Mouse (Mus musculus) CD4-positive, CD25-positive, alpha-beta regulatory T cell, adult 9 weeks (primary cell): ENCODE data around the gene Maf. TPM values are rescaled to one million over a fixed set of nuclear protein-coding genes. Genes with fewer than 3 reads are reported as not detected.

ENCODE experiments used
- polyA plus RNA-seq: library from polyadenylated mRNA; unstranded; fragments of 100-300 nt; shearing (Covaris generic); gene quantifications from one replicate; pipeline ENCODE4 v1.2.1, GENCODE M21; 2017

The Maf gene
- polyA plus RNA-seq: 34.9 TPM

DNA sequence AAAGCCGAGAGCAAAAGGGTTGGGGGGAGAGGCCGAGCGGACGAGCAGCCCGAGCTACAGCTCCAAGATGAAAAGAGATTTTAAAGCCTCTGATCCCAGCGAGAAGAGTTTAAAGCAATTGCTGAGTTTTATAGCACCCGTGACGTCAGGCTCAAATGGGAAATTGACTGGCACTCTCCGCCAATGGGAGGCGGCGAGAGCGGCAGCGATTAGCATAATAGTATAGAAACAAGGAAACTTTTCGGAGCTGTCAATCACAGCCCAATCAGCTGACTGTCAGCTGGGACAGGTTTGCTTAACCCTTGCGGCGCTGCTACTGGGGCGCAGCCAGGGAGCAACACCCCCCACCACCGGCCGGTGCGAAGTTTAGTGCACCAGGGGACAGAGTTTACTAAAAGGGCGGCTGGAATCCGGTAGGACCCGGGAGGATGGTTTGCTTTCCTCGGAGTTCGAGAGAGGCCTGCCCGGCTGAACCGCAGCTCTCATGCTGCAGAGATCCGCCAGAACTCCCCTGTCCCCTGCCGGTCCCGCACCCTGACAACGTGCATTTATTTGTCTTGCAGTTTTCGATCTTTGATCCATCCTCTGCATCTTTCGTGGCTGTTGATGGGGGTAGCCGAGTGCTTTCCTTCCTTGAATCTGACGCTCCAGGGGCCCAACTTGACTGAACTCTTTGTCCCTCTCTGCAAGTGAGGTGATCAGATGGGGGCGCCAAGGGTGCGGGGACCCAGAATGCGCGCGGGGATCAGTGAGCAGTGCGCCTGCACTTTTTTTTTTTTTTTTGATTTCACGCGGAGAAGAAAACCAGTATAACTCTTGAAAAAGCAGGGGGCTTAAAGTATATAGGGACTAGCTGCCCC is at the start of gene Maf:
Gene Maf (minus strand): TSS at position 64 of the 860 bp plus-strand sequence.

